Mouse (Mus musculus): ENCODE data around the gene Vax1. TPM values are rescaled to one million over a fixed set of nuclear protein-coding genes. Genes with fewer than 3 reads are reported as not detected.

Gene Vax1
- polyA plus RNA-seq, 1 experiment from 2014 or later: not detected

DNA sequence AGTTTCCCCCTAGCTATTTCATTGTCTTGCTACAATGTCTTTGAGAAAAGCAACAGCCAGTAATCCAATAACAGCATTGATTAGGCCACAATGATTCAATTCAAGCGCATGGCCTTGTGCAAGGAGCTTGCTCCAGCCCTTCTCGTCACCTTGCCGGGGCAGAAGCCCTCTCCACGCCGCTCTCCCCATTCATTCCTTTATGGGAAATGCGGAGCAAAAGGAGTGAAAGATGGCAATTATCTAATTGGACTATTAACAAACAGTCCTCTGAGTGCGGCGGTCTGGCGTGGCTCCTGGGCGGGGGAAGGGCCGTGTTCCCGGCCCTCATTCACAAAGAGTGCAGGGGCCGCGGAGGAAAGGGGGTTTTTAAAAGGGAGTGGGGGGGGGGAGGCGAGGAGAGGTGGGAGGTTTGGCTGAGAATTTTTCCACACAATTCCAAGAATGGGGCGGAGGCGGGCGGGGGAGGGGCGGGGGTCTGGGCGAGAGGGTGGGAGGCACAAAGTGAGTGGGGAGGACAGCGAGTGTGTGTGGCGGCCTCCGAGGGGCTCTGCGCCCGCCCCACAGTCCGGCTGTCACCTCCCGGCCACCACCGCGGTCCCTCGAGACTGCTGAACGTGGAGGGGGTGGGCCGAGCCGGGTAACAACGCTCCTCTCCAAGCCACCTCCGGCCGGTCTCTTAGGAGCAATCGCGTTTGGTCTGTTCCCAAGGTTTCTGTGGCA, 1.5 kb upstream of the Vax1 start:
- H3K27me3 ChIP-seq (ENCODE audit: insufficient read depth, low read length): peaks cover 87% of the 10 kb centered on the region
- H3K9me3 ChIP-seq (ENCODE audit: low read length): no peaks in the 10 kb centered on the region
- WGBS (ENCODE audit: insufficient replicate concordance): 3% methylated on average over 36 of the region's 38 CpGs
- TF ChIP-seq CTCF (IDR thresholded peaks at IDR 0.05; ENCODE audit: low read depth) (no peak), EP300 (IDR thresholded peaks at IDR 0.05; ENCODE audit: low read depth) (no peak)
- H3K4me2 ChIP-seq (ENCODE audit: low read depth, low read length): no peak overlapping the region
- no peak overlapping the region for H3K4me3 ChIP-seq (ENCODE audit: low read depth, low read length)
- peaks cover 12% of the 10 kb centered on the region for H3K4me1 ChIP-seq (ENCODE audit: insufficient read depth)
- ATAC-seq (no peak), DNase-seq (no peak)
- no peak overlapping the region for H3K27ac ChIP-seq (ENCODE audit: low read depth)
- no peak overlapping the region for H3K9ac ChIP-seq (replicated peaks)
- no peaks in the 10 kb centered on the region for H3K36me3 ChIP-seq (replicated peaks; ENCODE audit: insufficient read depth, low read length)

DNA sequence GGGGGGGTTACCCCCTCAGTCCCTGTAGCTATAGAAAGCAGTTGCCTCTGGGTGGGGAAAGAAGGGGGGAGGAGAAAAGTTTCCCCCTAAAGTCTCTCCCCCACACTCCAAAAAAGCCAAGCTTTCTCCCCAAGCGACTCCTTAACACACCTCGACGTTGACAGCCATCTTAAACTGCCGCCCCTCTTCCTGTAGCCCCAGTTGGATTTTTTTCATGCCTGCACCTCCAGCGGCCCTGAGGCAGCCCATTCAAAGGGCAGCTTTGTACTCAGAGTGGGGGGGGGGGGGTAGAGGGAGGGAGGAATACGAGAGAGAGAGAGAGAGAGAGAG, 875 bp upstream of the Vax1 start:
- DNase-seq (no peak), ATAC-seq (no peak)
- Histone ChIP-seq H3K9me3 (ENCODE audit: low read length) (no peaks in the 10 kb centered on the region), H3K9ac (replicated peaks) (no peak overlapping the region), H3K4me3 (ENCODE audit: low read depth, low read length) (no peak overlapping the region), H3K4me2 (ENCODE audit: low read depth, low read length) (no peak overlapping the region), H3K36me3 (replicated peaks; ENCODE audit: insufficient read depth, low read length) (no peaks in the 10 kb centered on the region), H3K27me3 (ENCODE audit: insufficient read depth, low read length) (peaks cover 87% of the 10 kb centered on the region), H3K27ac (ENCODE audit: low read depth) (no peak overlapping the region), H3K4me1 (ENCODE audit: insufficient read depth) (peaks cover 14% of the 10 kb centered on the region)
- 0% methylated on average over 5 of the region's 6 CpGs for WGBS (ENCODE audit: insufficient replicate concordance)
- TF ChIP-seq CTCF (IDR thresholded peaks at IDR 0.05; ENCODE audit: low read depth) (no peak), EP300 (IDR thresholded peaks at IDR 0.05; ENCODE audit: low read depth) (no peak)

DNA sequence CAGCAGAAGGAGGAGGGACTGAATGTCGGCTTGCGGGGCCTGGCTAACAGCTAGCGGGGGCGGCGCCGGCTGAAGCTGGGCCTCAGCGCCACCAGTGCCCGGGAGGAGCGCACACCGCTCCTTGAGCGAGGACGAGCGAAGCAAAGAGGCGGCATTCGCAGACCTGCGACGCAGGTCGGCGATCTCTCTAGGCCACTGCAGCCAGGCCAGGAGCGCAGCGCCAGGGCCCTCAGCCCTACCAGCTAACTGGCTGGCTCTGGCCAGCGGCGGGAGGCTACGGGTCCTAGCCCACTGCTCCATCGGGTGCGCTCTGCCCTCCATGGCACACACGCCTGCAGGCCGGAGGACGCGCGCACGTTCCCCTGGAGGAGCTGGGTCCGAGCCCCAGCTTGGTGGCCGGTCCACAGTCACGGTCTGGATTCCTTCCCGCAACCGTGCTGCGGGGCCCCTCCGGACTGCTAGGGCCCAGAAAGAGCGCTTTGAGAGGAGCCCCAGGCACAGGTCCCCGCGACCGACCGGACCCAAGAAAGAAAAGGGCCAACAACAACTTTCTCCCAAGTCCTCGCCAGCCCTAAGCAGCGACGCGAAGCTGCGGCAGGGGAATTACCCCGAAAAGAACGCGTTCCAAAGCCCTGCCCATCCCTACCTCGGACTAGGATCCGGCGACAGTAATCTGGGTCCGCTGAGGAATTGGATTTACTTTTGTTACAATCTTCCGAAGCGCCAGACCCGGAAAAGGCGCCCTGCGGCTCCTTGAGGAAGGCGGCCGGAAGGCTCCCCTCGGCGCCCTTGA, 517 bp downstream of the Vax1 start:
- WGBS (ENCODE audit: insufficient replicate concordance): 1% methylated on average over 65 of the region's 65 CpGs
- peak overlapping the region; percentile 32 for H3K4me3 ChIP-seq (ENCODE audit: low read depth, low read length)

DNA sequence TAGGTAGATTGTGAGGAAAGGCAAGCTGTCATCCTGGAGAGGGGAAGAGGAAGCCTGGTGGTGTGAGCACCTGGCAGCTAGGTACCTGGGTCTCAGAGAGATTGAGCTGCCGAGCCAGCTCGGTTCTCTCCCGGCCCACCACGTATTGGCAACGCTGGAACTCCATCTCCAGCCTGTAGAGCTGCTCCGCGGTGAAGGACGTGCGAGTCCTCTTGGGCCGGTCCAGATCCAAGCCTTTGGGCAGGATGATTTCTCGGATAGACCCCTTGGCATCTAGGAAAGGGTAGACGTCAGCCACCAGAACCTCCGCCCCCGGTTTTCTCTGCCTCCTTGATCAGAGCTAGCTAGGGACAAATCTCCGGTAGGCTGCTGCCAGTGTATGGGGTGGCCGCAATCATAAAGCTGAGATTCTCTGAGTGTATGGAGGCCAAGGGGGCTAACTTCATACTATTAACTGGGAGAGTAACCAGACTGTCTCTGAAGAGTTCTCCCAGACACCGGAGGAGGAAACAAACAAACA, 1.4 kb downstream of the Vax1 start:
- TF ChIP-seq EP300 (IDR thresholded peaks at IDR 0.05; ENCODE audit: low read depth) (no peak), CTCF (IDR thresholded peaks at IDR 0.05; ENCODE audit: low read depth) (no peak)
- no peak for DNase-seq
- 4% methylated on average over 17 of the region's 17 CpGs for WGBS (ENCODE audit: insufficient replicate concordance)
- H3K4me2 ChIP-seq (ENCODE audit: low read depth, low read length): no peak overlapping the region
- H3K9me3 ChIP-seq (ENCODE audit: low read length): no peaks in the 10 kb centered on the region
- no peak for ATAC-seq
- no peaks in the 10 kb centered on the region for H3K36me3 ChIP-seq (replicated peaks; ENCODE audit: insufficient read depth, low read length)
- H3K27ac ChIP-seq (ENCODE audit: low read depth): no peak overlapping the region
- no peak overlapping the region for H3K9ac ChIP-seq (replicated peaks)
- no peak overlapping the region for H3K4me3 ChIP-seq (ENCODE audit: low read depth, low read length)
- peaks cover 98% of the 10 kb centered on the region for H3K27me3 ChIP-seq (ENCODE audit: insufficient read depth, low read length)
- peaks cover 14% of the 10 kb centered on the region for H3K4me1 ChIP-seq (ENCODE audit: insufficient read depth)

More for the DNA sequence above, 517 bp downstream of the Vax1 start:
- Histone ChIP-seq H3K9me3 (ENCODE audit: low read length) (no peaks in the 10 kb centered on the region), H3K27me3 (ENCODE audit: insufficient read depth, low read length) (peaks cover 98% of the 10 kb centered on the region), H3K36me3 (replicated peaks; ENCODE audit: insufficient read depth, low read length) (no peaks in the 10 kb centered on the region), H3K4me1 (ENCODE audit: insufficient read depth) (peaks cover 14% of the 10 kb centered on the region), H3K4me2 (ENCODE audit: low read depth, low read length) (peak overlapping the region; percentile 47), H3K9ac (replicated peaks) (no peak overlapping the region), H3K27ac (ENCODE audit: low read depth) (no peak overlapping the region)
- ATAC-seq: no peak
- peak; percentile 13 for DNase-seq
- TF ChIP-seq CTCF (IDR thresholded peaks at IDR 0.05; ENCODE audit: low read depth) (no peak), EP300 (IDR thresholded peaks at IDR 0.05; ENCODE audit: low read depth) (no peak)

DNA sequence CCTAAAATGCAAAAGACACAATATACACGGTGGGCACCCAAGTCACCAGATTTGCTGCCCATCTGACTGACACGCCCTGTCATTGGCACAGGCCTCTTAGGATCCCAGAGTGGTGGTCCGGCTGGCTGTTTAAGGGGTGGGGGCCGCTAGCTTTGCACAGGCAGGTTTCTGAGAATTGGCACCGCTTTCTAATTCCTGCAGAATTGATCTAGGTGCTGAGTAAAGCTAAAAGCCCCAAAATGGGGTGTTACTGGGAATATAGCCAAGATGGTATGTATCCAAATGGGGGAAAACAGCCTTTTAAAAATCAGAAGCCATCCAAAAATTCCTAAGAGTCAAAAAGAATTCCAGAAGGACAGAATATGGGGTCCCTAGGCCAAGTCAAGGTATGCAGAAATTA, 2.0 kb downstream of the Vax1 start:
- H3K4me1 ChIP-seq (ENCODE audit: insufficient read depth): peaks cover 14% of the 10 kb centered on the region
- no peaks in the 10 kb centered on the region for H3K36me3 ChIP-seq (replicated peaks; ENCODE audit: insufficient read depth, low read length)
- no peak overlapping the region for H3K9ac ChIP-seq (replicated peaks)
- no peak overlapping the region for H3K4me2 ChIP-seq (ENCODE audit: low read depth, low read length)
- ATAC-seq (no peak), DNase-seq (no peak)
- TF ChIP-seq EP300 (IDR thresholded peaks at IDR 0.05; ENCODE audit: low read depth): no peak
- TF ChIP-seq CTCF (IDR thresholded peaks at IDR 0.05; ENCODE audit: low read depth): no peak
- 16% methylated on average over 5 of the region's 5 CpGs for WGBS (ENCODE audit: insufficient replicate concordance)
- no peak overlapping the region for H3K4me3 ChIP-seq (ENCODE audit: low read depth, low read length)
- H3K9me3 ChIP-seq (ENCODE audit: low read length): no peaks in the 10 kb centered on the region
- no peak overlapping the region for H3K27ac ChIP-seq (ENCODE audit: low read depth)
- peaks cover 99% of the 10 kb centered on the region for H3K27me3 ChIP-seq (ENCODE audit: insufficient read depth, low read length)

DNA sequence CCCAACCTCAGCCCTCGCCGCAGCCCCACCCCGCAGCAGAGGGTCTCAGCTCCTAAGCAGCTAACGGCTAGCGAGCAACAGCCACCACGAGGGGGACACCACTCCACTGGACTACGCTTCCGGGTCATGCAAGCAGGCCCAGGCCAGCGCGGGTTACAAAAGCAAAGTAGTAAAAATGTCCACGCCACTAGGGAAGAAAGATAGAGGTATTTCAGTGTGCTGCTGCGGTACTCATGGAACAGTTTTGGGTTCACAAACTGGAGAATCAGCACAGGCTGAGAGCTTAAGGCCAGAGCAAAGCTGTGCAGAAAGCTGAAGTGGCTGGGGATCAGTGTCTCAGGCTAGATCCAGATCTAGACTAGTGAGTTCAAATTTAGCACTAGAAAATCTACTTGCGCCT, 3.0 kb downstream of the Vax1 start:
- Histone ChIP-seq H3K9ac (replicated peaks) (no peak overlapping the region), H3K4me3 (ENCODE audit: low read depth, low read length) (peak overlapping the region; percentile 15; the same call in 1 of the 2 replicates), H3K9me3 (ENCODE audit: low read length) (no peaks in the 10 kb centered on the region), H3K27me3 (ENCODE audit: insufficient read depth, low read length) (peaks cover 97% of the 10 kb centered on the region), H3K36me3 (replicated peaks; ENCODE audit: insufficient read depth, low read length) (no peaks in the 10 kb centered on the region), H3K27ac (ENCODE audit: low read depth) (no peak overlapping the region), H3K4me1 (ENCODE audit: insufficient read depth) (peaks cover 14% of the 10 kb centered on the region), H3K4me2 (ENCODE audit: low read depth, low read length) (peak overlapping the region; percentile 40)
- 7% methylated on average over 13 of the region's 13 CpGs for WGBS (ENCODE audit: insufficient replicate concordance)
- no peak for TF ChIP-seq CTCF (IDR thresholded peaks at IDR 0.05; ENCODE audit: low read depth)
- no peak for TF ChIP-seq EP300 (IDR thresholded peaks at IDR 0.05; ENCODE audit: low read depth)
- no peak for DNase-seq
- no peak for ATAC-seq
